Comparison of ENCODE assay signal across 18 mouse cellular contexts in the genomic region with DNA sequence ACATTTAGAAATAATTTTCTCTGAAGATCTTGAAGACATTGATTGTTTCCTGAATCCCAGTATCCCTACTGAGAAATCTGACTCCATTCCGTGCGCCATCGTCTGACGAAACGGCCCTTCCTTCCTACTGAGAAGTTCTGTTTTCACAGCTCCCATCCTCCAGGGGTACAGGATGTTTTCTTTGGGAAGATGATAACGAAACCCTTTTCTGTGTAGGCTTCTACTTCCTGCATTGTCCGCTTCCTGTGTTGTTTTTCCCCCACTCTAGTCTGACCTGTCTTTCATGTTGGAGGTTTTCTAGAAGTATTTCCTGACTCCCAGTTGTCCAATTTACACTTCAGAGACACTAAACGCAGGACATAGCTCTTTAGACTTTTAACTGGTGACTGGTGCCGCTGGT. TPM values are rescaled to one million over a fixed set of nuclear protein-coding genes. Genes with fewer than 3 reads are reported as not detected.
DNase-seq lines count a peak whose midpoint lies in the region; ATAC-seq and TF ChIP-seq lines count a peak whose summit lies in the region.
"Had no signal": no experiment of that assay in that cellular context is flagged by ENCODE, and none has a peak within 500 bp of the region (broad histone marks: within the 10 kb centered on the region; RNA-seq: fewer than 3 reads in every experiment).

No protein-coding gene starts in this region.

- H3K4me3 ChIP-seq in heart, embryonic 12.5 days: no peak overlapping the region
- H3K4me3 ChIP-seq in kidney, postnatal 0 days (replicated peaks; ENCODE audit: low read depth, low read length): no peak overlapping the region
- H3K4me3 ChIP-seq: forebrain, embryonic 15.5 days; midbrain, embryonic 13.5 days had no signal

- H3K4me1 ChIP-seq in heart, embryonic 12.5 days (replicated peaks): peaks cover 4% of the 10 kb centered on the region; the same call in 1 of the 2 replicates
- H3K4me1 ChIP-seq in kidney, postnatal 0 days (replicated peaks; ENCODE audit: insufficient read depth, low read length): no peaks in the 10 kb centered on the region

- H3K27me3 ChIP-seq in heart, embryonic 12.5 days (replicated peaks): no peaks in the 10 kb centered on the region
- H3K27me3 ChIP-seq in kidney, postnatal 0 days (ENCODE audit: insufficient read depth, low read length): no peaks in the 10 kb centered on the region
- H3K27me3 ChIP-seq: forebrain, embryonic 15.5 days; midbrain, embryonic 13.5 days had no signal

- ATAC-seq in heart, embryonic 12.5 days (ENCODE audit: insufficient number of reproducible peaks, low FRiP score): peak; percentile 80
- no peak for ATAC-seq in kidney, postnatal 0 days (replicated peaks; ENCODE audit: low FRiP score, low read depth)
- ATAC-seq in monocyte, adult 5-6 weeks (replicated peaks; ENCODE audit: insufficient number of reproducible peaks, low FRiP score, low TSS enrichment, poor library complexity, severe bottlenecking): no peak
- ATAC-seq: forebrain, embryonic 15.5 days; intestine, embryonic 16.5 days; midbrain, embryonic 13.5 days had no signal

- no peaks in the 10 kb centered on the region for H3K36me3 ChIP-seq in heart, embryonic 12.5 days
- H3K36me3 ChIP-seq in kidney, postnatal 0 days (ENCODE audit: insufficient read depth, low read length): no peaks in the 10 kb centered on the region
- H3K36me3 ChIP-seq: forebrain, embryonic 15.5 days; midbrain, embryonic 13.5 days had no signal

- 38% methylated on average over 9 of the region's 9 CpGs for WGBS in heart, embryonic 12.5 days
- 34% methylated on average over 9 of the region's 9 CpGs for WGBS in kidney, postnatal 0 days

- H3K9ac ChIP-seq in heart, embryonic 12.5 days: no peak overlapping the region
- H3K9ac ChIP-seq in kidney, postnatal 0 days (ENCODE audit: low read depth, low read length): no peak overlapping the region
- H3K9ac ChIP-seq: forebrain, embryonic 15.5 days; liver, embryonic 14.5 days; midbrain, embryonic 13.5 days had no signal

- H3K4me2 ChIP-seq in heart, embryonic 12.5 days: no peak overlapping the region
- no peak overlapping the region for H3K4me2 ChIP-seq in kidney, postnatal 0 days (ENCODE audit: low read length)
- H3K4me2 ChIP-seq: forebrain, embryonic 15.5 days; midbrain, embryonic 13.5 days had no signal

- TF ChIP-seq CTCF in kidney, postnatal 0 days (IDR thresholded peaks at IDR 0.05; ENCODE audit: low read depth): no peak

- DNase-seq in heart, adult 11 months: no peak
- DNase-seq in kidney, postnatal 0 days (ENCODE audit: low spot score): peak; percentile 67
- DNase-seq in kidney, adult 8-10 months: no peak
- DNase-seq in CD4-positive helper T cell, adult 2 months (ENCODE audit: low read depth, low spot score): peak; percentile 56
- DNase-seq in T-cell, adult 2 months (ENCODE audit: low spot score): peak; percentile 38
- DNase-seq in adrenal gland, adult 18-20 months (ENCODE audit: low spot score in 2 of 2): no peak
- DNase-seq: adrenal gland, postnatal 25 days; cerebellum, adult 8-10 months; left cerebral cortex, postnatal 4 days had no signal

- H3K9me3 ChIP-seq in heart, embryonic 12.5 days (replicated peaks): no peaks in the 10 kb centered on the region
- H3K9me3 ChIP-seq in kidney, postnatal 0 days (replicated peaks; ENCODE audit: low read length): no peaks in the 10 kb centered on the region
- H3K9me3 ChIP-seq: forebrain, embryonic 15.5 days; midbrain, embryonic 13.5 days had no signal

- peak overlapping the region; percentile 81 for H3K27ac ChIP-seq in heart, embryonic 12.5 days (ENCODE audit: poor library complexity, severe bottlenecking)
- H3K27ac ChIP-seq in kidney, postnatal 0 days: peak overlapping the region; percentile 65
- H3K27ac ChIP-seq: forebrain, embryonic 15.5 days; liver, embryonic 14.5 days; macrophage; midbrain, embryonic 13.5 days had no signal

RNA-seq across cellular contexts. Expression of a gene that starts 32.1 kb away (rescaled TPM):
- 3.7 and 4.0 TPM in 2 replicates for polyA plus RNA-seq in heart, embryonic 12.5 days (2016; fragmentation: Nextera tagmentation; extraction: Ambion mirVana)
- polyA plus RNA-seq in kidney, postnatal 0 days (2015; fragmentation: Nextera tagmentation; extraction: Ambion mirVana): 2.3 and 2.4 TPM in 2 replicates
- total RNA-seq in adrenal gland, adult 18-20 months (2021): 1 to 10 TPM in 1 of 2 experiments, under 1 TPM in 1; 0.83 to 1.2 TPM
- 0.49 to 0.96 TPM in 2 of 3 replicates, not detected in the other for total RNA-seq in monocyte, adult 5-6 weeks (2017)
- total RNA-seq: MEL had no signal
- polyA plus RNA-seq: C2C12 had no signal

Comparison
In these comparisons a context has a peak if more than half of its experiments do, and no peak if none do; other contexts are left out.
1. DNase-seq: peak in kidney, postnatal 0 days (single experiment), CD4-positive helper T cell, adult 2 months (single experiment) and T-cell, adult 2 months (single experiment); none in heart, adult 11 months (single experiment), kidney, adult 8-10 months (0 of 2) and adrenal gland, adult 18-20 months (0 of 2).